Mouse (Mus musculus) cerebellum, postnatal 4 days (tissue): ENCODE data around the gene Slc6a2.

Source experiments
- DNase-seq, 2 experiments: peaks; one replicate each; pipeline ENCODE4 v3.0.0; 2022; ENCODE audit warnings: low spot score in 2 of 2, mixed read lengths in 1 of 2

Gene Slc6a2

GRCm38 (mm10) chr8:93030664-93031063 lies 70.8 kb downstream of the Slc6a2 start:
- no peak for DNase-seq

- DNase-seq = no peak
These were observed 79.0 kb downstream of the Slc6a2 start for GRCm38 (mm10) chr8:93038831-93039230.

- no peak for DNase-seq
These were observed 80.4 kb downstream of the Slc6a2 start for GRCm38 (mm10) chr8:93040256-93040655.

GRCm38 (mm10) chr8:93040776-93041567 lies 81.1 kb downstream of the Slc6a2 start:
- no peak for DNase-seq

- no peak for DNase-seq
These were observed 83.2 kb downstream of the Slc6a2 start for GRCm38 (mm10) chr8:93043083-93043482.

GRCm38 (mm10) chr8:93048092-93048491 lies 88.2 kb downstream of the Slc6a2 start, which contains the start of gene Ces1a:
Ces1a (minus strand) TSS chr8:93048192.
- DNase-seq = no peak

GRCm38 (mm10) chr8:93048510-93049416 lies 88.9 kb downstream of the Slc6a2 start:
- DNase-seq = no peak
